Mouse (Mus musculus): ENCODE data around the gene Lamtor5.

- TF ChIP-seq CTCF (IDR thresholded peaks at IDR 0.05; ENCODE audit: borderline replicate concordance, insufficient read depth, low read depth, low read length) (no peak), POLR2A (IDR thresholded peaks at IDR 0.05; ENCODE audit: borderline replicate concordance, insufficient read depth, low read length) (no peak)
These were observed 24.7 kb upstream of the Lamtor5 start for GRCm38 (mm10) chr3:107253925-107254324.
